Mouse (Mus musculus) lung, embryonic 16.5 days (tissue): ENCODE results near the gene Pkd1l3. TPM values are rescaled to one million over a fixed set of nuclear protein-coding genes. Genes with fewer than 3 reads are reported as not detected.

Source experiments
- polyA plus RNA-seq: library from polyadenylated mRNA; unstranded; fragments of >200 nt; fragmentation: Nextera tagmentation; extraction: Ambion mirVana; gene quantifications from 2 replicates; pipeline ENCODE4 v1.2.1, GENCODE M21; 2015

The Pkd1l3 gene
- polyA plus RNA-seq, 1 experiment from 2014 or later: 0.08 TPM

Other genes starting within 250 kb of the Pkd1l3 start
- gene Pmfbp1, start 120.5 kb upstream of the Pkd1l3 start, polyA plus RNA-seq: not detected in 2 replicates
- 23.9 and 25.3 TPM in 2 replicates for gene Dhx38, start 48.7 kb upstream of the Pkd1l3 start, polyA plus RNA-seq
- gene Txnl4b, start 48.6 kb upstream of the Pkd1l3 start, polyA plus RNA-seq: 26.0 and 29.6 TPM in 2 replicates
- 62.6 and 90.4 TPM in 2 replicates for gene Hp, start 35.3 kb upstream of the Pkd1l3 start, polyA plus RNA-seq
- 40.9 and 42.1 TPM in 2 replicates for gene Dhodh, start 5.8 kb upstream of the Pkd1l3 start, polyA plus RNA-seq
- gene Ist1, start 78.7 kb downstream of the Pkd1l3 start, polyA plus RNA-seq: 144 and 145 TPM in 2 replicates
- 20.1 and 22.4 TPM in 2 replicates for gene Zfp821, start 91.0 kb downstream of the Pkd1l3 start, polyA plus RNA-seq
- 7.6 and 7.7 TPM in 2 replicates for gene Atxn1l, start 123.2 kb downstream of the Pkd1l3 start, polyA plus RNA-seq
- 41.8 and 46.6 TPM in 2 replicates for gene Ap1g1, start 164.0 kb downstream of the Pkd1l3 start, polyA plus RNA-seq